Mouse (Mus musculus) ES-CJ7 (cell line): ENCODE results near the gene Dhrs7c.

ENCODE experiments used
- DNase-seq: peaks from one replicate; pipeline ENCODE4 v3.0.0; 2011; ENCODE audit warnings: low read depth, low spot score

The Dhrs7c gene

GRCm38 (mm10) chr11:67839810-67840209, 41.8 kb downstream of the Dhrs7c start:
- no peak for DNase-seq

DNA sequence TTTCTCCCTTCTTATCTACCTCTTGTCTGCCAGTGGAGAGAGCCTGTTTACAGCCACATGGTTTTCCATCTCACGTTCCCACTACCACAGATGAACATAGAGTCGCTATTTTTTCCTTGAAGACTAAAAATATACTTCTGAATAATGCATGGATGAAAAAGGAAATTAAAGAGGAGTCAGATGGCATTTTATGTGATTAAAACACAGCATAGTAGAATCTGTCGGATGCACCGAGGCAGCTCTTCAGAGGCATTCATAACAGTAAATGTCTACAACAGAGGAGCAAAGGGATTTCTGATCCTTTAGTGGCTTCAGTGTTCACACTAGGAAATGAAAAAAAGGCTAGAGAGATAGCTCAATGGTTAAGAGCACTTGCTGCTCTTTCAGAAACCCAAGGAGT, 47.2 kb downstream of the Dhrs7c start:
- DNase-seq = no peak

- no peak for DNase-seq
These were observed 53.8 kb downstream of the Dhrs7c start for GRCm38 (mm10) chr11:67851770-67852169.

DNA sequence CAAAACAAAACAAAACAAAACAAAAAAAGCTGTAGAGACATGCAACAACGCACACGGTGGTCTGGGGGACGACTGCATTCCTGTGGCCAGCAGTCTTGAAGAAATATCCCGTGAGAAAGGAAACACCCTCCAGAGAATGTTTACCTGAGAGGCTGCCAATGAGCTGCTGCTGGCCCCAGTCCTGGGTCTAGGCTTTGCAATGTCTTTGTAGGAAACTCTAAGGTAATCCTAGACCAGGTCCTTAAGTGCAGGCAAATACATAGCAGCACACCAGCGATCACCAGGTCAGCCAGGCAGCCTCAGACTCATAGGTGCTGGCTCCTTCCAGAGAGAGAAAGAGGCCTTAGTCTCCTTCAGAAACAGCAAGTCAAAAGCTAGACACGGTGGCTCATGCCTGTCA, 56.0 kb downstream of the Dhrs7c start:
- DNase-seq = no peak

- peak; percentile 54 for DNase-seq
These were observed 57.0 kb downstream of the Dhrs7c start for GRCm38 (mm10) chr11:67855035-67855434.

DNA sequence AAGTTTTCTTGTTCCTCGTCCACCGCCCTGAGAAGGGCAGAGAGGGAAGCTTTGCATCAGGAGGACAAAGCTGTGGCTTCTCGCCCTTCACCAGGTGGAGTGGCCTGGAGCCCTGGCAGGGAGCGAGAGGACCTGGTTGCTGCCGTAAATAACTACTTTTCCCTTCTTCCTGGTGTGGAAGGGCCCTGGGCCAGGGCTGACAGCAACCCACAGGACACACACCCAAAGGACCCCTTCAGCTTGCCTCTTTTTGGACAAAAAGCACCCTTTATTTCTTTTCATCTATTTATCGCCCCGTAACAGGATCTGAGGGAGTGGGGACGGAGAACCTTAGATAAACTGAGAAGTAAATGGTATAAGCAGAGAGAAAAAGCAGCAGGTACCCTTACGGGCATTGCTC, 60.5 kb downstream of the Dhrs7c start:
- no peak for DNase-seq

- no peak for DNase-seq
These were observed 62.9 kb downstream of the Dhrs7c start for GRCm38 (mm10) chr11:67860743-67861398.

GRCm38 (mm10) chr11:67861399-67861838, 63.4 kb downstream of the Dhrs7c start:
- DNase-seq = peak; percentile 21

DNA sequence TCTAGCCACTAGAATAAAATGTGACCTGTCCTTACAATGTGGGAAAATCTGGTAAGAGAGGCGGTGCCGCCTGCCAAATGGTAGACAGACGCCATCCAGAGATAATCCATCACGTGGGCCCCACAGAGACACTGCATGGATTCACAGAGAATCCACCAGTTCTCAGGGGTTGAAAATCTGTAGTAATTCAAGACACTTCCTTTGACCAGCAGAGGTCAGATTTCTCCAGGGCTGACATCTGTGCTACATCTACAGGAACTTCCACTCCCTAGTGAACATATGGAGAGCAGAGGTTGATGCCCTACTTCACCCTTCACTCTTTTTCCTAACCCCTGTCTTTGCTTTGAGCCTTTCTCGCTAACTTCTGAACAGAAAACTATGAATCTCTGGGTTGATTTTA, 67.1 kb downstream of the Dhrs7c start:
- peak; percentile 35 for DNase-seq
